Mouse (Mus musculus) ES-CJ7 (cell line): ENCODE measurements at regions not wholly inside any gene's neighbourhood (a gene's known extent, or its start where the extent isn't known, plus 50 kb on each side); places are given as distances from the start of the nearest gene placed in this dataset.

Experiments
- DNase-seq: peaks from one replicate; pipeline ENCODE4 v3.0.0; 2011; ENCODE audit warnings: low read depth, low spot score

DNA sequence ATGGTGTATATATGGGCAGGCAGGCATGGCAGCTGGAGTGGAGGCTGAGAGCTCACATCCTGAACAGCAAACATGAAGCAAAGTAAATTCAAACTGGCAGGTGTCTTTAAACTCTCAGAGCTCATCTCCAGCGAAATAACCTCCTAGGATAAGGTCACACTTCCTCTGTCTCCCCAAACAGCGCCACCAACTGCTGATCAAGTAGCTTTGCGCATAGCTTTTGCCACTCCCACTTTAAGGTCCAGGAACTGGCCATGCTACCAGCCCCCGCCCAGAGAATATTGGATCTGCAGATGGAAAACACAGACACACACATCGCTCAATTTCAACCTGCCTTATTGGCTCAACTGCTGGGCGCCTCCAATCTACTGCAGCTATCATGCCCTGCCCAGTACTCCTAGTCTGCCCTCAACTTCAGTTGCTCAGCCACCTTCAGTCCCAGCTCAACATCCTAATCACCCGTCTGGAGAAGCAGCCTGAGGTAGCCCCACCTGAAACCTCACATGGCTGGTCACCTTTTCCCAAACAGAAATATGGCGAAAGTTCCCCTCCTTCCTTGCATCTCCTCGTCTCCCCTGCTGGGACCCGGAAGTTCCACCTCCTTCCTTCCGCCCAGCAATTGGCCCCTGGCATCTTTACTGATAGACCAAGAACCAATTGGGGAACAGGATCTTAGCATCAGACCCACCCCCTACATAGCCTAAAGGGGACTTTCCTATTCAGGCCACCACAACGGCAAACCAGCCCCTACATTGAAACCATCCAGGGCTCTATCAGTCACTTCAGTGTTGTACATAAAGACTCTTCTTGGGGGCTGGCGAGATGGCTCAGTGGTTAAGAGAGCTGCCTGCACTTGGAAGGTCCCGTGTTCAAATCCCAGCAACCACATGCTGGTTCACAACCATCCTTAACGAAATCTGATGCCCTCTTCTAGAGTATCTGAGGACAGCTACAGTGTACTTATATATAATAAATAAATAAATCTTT lies 70.4 kb upstream of the Slc38a4 start:
- peak; percentile 61 for DNase-seq

- no peak for DNase-seq
These were observed 66.5 kb upstream of the Slc38a4 start for GRCm38 (mm10) chr15:97122263-97122662.

DNA sequence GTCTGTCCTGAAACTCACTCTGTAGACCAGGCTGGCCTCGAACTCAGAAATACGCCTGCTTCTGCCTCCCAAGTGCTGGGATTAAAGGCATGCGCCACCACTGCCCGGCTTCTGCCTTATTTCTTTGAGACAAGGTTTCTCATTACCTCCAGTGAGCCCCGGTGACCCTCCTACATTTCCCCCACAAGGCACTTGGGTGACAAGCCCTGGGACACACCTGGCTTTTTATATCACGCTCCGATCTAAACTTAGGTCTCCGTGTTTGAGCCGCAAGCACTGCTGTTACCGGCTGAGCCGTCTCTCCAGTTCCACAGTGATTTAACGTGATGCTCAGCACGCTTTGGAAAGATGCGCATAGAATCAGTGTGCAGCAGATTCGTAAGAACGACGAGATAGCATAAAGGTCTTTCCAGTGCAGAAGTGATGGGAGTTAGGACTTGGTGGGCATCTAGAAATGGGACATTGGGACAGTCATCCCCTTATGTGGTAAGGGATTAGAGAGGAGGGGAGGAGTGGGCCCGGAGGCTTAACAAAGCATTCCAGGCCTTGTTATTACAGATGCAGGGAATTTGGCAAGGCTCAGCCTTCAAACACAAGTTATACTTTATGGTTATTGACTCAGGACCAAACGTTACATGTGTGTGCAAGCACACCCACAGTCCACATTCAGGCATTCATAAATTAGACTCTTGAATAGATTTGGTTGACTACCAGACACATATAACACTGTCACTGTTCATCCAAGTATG lies 56.9 kb upstream of the Slc38a4 start:
- DNase-seq: no peak

- no peak for DNase-seq
These were observed 55.8 kb upstream of the Slc38a4 start for GRCm38 (mm10) chr15:97111320-97112192.

GRCm38 (mm10) chr15:97107779-97108178 lies 52.0 kb upstream of the Slc38a4 start:
- no peak for DNase-seq

GRCm38 (mm10) chr15:97106556-97106955 lies 50.8 kb upstream of the Slc38a4 start:
- no peak for DNase-seq
